Mouse (Mus musculus) heart, adult 2 months (tissue): ENCODE measurements at regions not wholly inside any gene's neighbourhood (a gene's known extent, or its start where the extent isn't known, plus 50 kb on each side); places are given as distances from the start of the nearest gene placed in this dataset.

Source experiments
- CTCF ChIP-seq: fragments of 200-600 bp; IDR thresholded peaks from 2 replicates; pipeline ENCODE4 v1.8.1; 2022; ENCODE audit warnings: antibody characterized with exemption, mild to moderate bottlenecking, moderate library complexity
- EP300 ChIP-seq: fragments of 200-500 bp; IDR thresholded peaks from 2 replicates; pipeline ENCODE4 v1.6.1; 2011; ENCODE audit warnings: low read depth, low read length, control low read depth; ENCODE audit not compliant: insufficient read depth

DNA sequence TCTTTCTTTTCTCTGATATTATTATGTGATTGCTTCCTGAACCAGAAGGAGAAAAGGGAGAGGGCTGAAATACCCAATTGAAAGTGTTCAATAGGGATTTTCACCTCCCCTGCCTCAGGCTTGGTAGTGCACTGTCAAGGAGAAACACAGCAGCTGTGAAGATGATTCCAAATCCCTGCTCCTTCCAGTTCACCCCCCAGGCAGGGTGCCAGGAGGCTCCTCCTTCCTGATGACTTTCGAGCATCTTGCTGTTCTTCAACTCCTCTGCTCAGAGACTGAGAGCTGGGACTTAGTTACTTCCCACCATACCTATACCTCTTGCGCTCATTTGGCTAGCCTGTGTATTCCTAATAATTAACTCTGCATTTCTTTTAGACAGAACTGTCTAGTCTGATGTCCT is 73.7 kb upstream of the Tmem200a start:
- TF ChIP-seq CTCF (no peak), EP300 (no peak)
